Mouse (Mus musculus) right cerebral cortex, postnatal 4 days (tissue): ENCODE measurements around the gene Inca1.
A peak's percentile ranks its signal among the peaks of the same experiment; 100 is the strongest.

Source experiments
- DNase-seq: peaks from one replicate; pipeline ENCODE4 v3.0.0-alpha.2; 2022

The Inca1 gene

DNA sequence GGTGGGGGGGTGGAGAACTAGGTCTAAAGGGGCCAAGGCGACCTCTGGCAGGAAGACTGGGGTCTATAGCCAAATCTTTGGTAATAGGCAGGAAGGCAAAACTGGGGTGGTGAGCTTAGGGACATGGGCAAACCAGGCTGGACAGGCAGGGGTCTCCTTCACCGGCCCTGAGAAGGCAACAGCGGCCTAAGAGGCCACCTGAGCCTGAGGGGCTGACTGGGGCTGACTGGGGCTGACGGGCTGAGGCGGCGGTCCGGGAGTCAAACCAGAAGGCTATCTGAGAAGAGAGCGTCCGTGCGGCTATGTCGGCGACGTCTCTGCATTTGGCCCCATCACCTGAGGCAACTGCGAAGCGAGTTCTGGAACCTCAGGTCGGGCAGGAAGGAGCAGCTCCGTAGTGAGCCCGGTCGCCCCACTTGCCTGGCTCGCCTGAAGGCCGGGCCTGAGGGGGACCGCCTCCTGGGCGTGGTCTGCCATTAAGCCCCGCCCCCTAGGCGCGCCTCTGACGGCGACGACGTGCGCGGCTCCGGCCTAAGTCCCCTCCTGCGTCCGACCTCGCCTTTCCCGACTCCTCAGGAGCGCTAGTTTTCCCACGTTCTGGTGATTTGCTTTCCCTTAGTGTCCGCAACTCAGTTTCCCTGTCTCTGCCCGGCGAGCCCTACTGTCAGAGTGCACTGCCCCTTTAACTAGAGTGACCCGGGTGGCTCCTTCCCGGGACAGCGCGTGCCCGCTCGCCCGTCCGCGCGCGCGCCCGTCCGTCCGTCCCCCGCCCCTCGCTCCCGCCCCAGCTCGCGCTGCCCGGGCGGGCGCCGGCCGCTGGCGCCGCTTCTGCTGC, at the start of gene Inca1, which contains the start of gene Kif1c:
TSS of gene Inca1 (minus strand) at position 434 of the 835 bp plus-strand sequence.
TSS of gene Kif1c (plus strand) at position 827 of the 835 bp plus-strand sequence.
- peak; percentile 96 for DNase-seq

GRCm38 (mm10) chr11:70747876-70748545, 48.1 kb upstream of the Inca1 start:
- no peak for DNase-seq

GRCm38 (mm10) chr11:70745636-70746035, 45.7 kb upstream of the Inca1 start:
- no peak for DNase-seq

- peak; percentile 26 for DNase-seq
Observed at GRCm38 (mm10) chr11:70742581-70743459, 42.9 kb upstream of the Inca1 start.

GRCm38 (mm10) chr11:70742117-70742516, 42.2 kb upstream of the Inca1 start:
- no peak for DNase-seq

DNA sequence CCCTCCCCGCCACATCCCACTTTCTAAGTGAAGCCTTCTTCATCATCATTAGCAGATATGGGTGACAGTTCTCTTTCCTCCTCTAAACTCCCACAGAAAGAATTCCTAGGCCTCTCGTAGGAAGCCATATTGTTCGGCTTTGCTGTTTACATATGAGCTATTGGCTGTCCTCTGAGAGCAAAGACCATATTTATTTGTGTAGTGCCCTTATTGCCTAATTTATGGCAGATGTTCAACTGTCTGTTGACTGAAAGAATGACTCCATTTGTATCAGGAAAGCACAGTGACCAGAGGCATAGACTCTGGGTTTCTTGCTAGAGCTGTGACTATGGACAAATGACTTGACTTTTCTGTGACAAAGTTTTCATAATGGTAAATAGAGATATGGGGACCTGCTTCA, 41.6 kb upstream of the Inca1 start:
- DNase-seq, result no peak

- no peak for DNase-seq
Observed at GRCm38 (mm10) chr11:70737749-70738148, 37.8 kb upstream of the Inca1 start.

DNA sequence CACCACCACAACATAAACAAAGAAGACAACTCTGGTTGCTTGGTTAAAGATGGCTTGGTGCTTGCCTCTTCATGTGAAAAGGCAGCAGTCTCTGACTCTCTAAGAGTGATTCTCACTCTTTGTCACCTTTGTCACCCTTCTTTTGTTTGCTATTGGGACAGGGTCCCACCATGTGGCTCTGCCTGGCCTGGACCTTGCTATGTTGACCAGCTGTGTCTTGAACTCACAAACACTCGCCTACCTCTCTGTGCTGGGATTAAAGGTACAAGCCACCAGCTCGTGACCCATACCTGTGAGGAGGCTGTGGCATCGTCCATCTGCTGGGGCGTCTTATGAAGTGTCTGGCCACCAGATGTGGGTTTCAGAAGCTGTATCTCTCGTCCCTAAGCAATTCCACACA, 33.3 kb upstream of the Inca1 start:
- no peak for DNase-seq

GRCm38 (mm10) chr11:70731178-70731577, 31.2 kb upstream of the Inca1 start:
- peak; percentile 16 for DNase-seq

DNA sequence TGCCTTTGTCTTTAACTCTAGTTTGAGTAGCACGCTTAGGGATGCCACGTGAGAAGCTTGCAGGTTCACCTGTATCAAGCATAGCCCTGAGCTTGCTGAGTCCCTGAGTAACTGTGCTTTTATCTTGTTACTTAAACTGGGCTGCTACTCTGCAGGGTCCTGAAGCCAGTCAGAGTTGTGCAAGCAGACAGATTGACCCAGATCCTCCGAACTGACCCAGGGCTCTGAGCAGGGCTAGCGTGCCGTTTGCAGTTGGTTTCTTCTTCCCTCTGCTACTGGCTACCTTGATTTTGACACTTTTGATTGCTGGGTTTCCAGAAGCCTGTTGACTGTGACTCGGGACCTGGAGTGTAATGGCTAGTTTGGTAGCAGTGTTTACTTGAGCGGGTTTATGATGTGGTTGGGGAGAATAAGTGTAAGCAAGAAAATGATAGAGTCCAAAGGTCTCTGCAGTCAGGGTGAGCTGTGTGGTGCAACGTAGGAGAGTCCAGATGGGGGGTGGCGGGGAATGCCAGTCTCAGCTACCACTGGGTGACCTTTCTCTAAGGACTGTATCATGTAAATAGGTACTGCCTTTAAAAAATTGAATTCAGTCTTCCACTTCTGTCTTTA, 30.6 kb upstream of the Inca1 start:
- DNase-seq, result no peak

DNA sequence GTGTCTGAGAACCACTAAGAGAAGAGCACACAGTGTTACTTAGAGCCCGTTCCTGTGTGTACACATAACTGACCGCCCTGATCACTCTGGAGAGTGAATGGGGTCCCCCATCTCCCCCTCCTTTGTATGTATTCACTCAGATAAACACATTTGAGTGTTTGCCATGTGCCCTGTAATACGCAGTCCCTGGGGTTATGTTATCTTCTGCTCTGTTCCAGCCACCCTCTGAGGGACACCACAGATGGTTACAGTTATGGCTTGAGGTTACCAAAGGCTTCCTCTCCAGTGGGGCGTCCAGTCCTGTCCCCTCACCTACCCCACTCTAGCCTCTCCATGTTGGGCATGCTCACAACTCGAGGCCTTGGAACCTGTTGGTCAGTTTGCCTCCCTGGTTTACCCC, 27.4 kb upstream of the Inca1 start:
- DNase-seq, result no peak

- no peak for DNase-seq
Observed at GRCm38 (mm10) chr11:70726585-70726984, 26.6 kb upstream of the Inca1 start.

DNA sequence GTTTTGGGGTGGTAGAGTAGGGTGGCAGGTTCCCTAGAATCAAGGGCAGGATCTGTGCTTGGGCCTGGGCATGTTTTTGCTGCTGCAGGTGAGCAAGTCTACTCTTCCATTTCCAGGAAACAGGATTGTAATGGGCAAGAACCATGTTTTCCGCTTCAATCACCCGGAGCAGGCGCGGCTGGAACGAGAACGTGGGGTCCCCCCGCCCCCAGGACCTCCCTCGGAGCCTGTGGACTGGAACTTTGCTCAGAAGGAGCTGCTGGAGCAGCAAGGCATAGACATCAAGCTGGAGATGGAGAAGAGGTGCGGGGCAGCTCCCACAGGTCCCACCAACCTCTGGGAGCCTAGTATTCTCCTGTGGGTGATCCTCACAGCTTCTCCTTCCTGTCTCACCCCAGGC, 24.8 kb upstream of the Inca1 start:
- no peak for DNase-seq

- no peak for DNase-seq
Observed at GRCm38 (mm10) chr11:70721072-70721471, 21.1 kb upstream of the Inca1 start.

GRCm38 (mm10) chr11:70720567-70720966, 20.6 kb upstream of the Inca1 start:
- no peak for DNase-seq

GRCm38 (mm10) chr11:70718481-70718880, 18.5 kb upstream of the Inca1 start:
- no peak for DNase-seq

- DNase-seq, result no peak
Observed at GRCm38 (mm10) chr11:70715832-70716231, 15.9 kb upstream of the Inca1 start.

GRCm38 (mm10) chr11:70713222-70713621, 13.3 kb upstream of the Inca1 start:
- DNase-seq, result no peak

DNA sequence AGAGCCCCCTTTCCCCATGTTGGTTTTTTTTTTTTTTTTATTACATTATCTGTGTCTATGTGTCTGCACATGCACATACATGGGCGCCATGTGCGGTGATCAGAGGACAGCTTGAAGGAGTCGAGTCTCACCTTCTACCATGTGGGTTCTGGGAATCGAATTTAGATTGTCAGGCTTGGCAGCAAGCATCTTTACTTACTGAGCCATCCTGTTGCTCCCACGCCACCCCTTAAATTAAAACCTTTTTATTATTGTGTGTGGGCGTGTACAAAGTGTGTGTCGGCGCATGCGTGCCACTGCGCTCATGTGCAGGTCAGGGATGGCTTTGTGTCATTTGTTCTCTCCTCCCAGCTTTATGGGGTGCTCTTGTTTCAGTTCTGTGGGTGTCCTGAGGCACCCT, 11.1 kb upstream of the Inca1 start:
- DNase-seq, result no peak

- no peak for DNase-seq
Observed at GRCm38 (mm10) chr11:70706127-70706526, 6.2 kb upstream of the Inca1 start.

DNA sequence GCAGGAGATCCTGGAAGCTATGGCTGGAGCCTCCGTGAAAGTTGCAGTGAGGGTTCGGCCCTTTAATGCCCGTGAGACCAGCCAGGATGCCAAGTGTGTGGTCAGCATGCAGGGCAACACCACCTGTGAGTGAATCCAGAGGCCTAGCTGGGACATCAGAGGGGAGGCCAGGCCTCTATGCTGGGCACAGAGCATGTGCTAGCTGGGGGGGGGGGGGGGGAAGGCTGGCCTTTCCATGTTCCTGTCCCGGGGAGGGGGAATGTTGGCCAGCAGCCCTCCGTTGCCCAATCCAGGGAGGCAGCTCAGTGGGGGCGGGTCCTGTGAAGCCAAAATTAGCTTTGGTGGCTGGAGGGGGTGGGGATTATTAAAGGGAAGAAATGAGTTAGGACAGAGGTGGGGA, 2.8 kb upstream of the Inca1 start:
- no peak for DNase-seq

DNA sequence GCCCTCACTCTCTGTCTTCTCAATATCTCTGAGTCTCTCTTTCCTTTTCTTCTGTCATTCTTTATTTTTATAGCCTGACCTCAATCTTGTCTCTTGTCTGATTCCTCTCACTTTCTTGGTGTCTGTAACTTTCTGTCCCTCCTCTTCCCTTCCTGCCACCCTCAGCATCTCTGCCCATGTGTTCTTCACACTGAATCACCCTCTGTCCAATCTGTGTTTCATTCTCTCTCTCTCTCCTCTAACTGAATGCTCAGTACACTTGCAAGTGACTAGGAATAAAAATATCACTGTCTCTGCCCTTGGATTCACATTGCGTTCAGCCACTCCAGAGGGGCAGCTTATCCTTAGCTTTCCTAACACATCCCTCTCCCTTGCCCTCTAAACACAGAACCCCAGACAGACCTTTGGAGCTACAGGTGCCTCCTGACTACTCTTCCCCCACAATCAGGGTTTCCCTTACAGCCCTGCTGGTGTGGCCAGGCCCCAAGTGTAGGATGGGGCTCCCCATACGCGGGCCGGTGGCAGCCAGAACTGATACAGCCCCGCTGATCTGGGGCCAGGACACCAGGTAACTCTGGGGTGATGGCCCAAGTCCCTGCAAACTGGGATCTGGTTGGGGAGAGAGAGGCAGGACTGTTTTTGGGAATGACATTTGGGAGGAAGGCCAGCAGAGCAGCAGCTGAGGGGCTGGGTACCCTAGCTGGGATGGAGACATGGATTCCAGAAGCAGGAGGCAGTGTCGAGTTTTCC, 2.2 kb upstream of the Inca1 start:
- DNase-seq, result no peak
